In genomic region chr9:56746195-56746925, GRCm38 (mm10) we compare ENCODE assay signal across 16 mouse cellular contexts. TPM values are rescaled to one million over a fixed set of nuclear protein-coding genes. Genes with fewer than 3 reads are reported as not detected.
DNase-seq lines count a peak whose midpoint lies in the region; ATAC-seq and TF ChIP-seq lines count a peak whose summit lies in the region.
"Had no signal": no experiment of that assay in that cellular context is flagged by ENCODE, and none has a peak within 500 bp of the region (broad histone marks: within the 10 kb centered on the region; RNA-seq: fewer than 3 reads in every experiment).

No protein-coding gene starts in this region.

- peak overlapping the region; percentile 44; the same call in 1 of the 2 replicates for H3K27ac ChIP-seq in hindbrain, embryonic 13.5 days
- no peak overlapping the region for H3K27ac ChIP-seq in hindbrain, embryonic 11.5 days (ENCODE audit: low read depth, low read length)
- H3K27ac ChIP-seq in hindbrain, embryonic 14.5 days: no peak overlapping the region
- no peak overlapping the region for H3K27ac ChIP-seq in neural tube, embryonic 15.5 days (replicated peaks)
- H3K27ac ChIP-seq in kidney, adult 2 months (ENCODE audit: insufficient read depth, low read depth, low read length): no peak overlapping the region

- no peak overlapping the region for H3K4me2 ChIP-seq in hindbrain, embryonic 13.5 days
- H3K4me2 ChIP-seq in hindbrain, embryonic 11.5 days (replicated peaks; ENCODE audit: low read depth, low read length): no peak overlapping the region
- H3K4me2 ChIP-seq in hindbrain, embryonic 14.5 days (replicated peaks): no peak overlapping the region
- H3K4me2 ChIP-seq in neural tube, embryonic 15.5 days: no peak overlapping the region

- intact Hi-C loops in heart, postnatal 14 days (cut with DNase I): no loop called here

- no peak overlapping the region for H3K4me3 ChIP-seq in hindbrain, embryonic 13.5 days
- no peak overlapping the region for H3K4me3 ChIP-seq in hindbrain, embryonic 11.5 days (ENCODE audit: low read depth, low read length)
- H3K4me3 ChIP-seq in hindbrain, embryonic 14.5 days (replicated peaks; ENCODE audit: low read length): no peak overlapping the region
- no peak overlapping the region for H3K4me3 ChIP-seq in neural tube, embryonic 15.5 days (replicated peaks)
- H3K4me3 ChIP-seq in kidney, adult 2 months (ENCODE audit: insufficient read depth, low read depth, low read length): no peak overlapping the region

- no peak for TF ChIP-seq POLR2A in kidney, adult 2 months (IDR thresholded peaks at IDR 0.05; ENCODE audit: low read depth, low read length)

- no peak for DNase-seq in hindbrain, embryonic 11.5 days (ENCODE audit: low spot score)
- peak; percentile 39 for DNase-seq in right cerebral cortex, postnatal 14 days
- no peak for DNase-seq in right cerebral cortex, adult 18-20 months
- peak; percentile 63 for DNase-seq in hindbrain, embryonic 14.5 days (ENCODE audit: low spot score)
- no peak for DNase-seq in heart, postnatal 14 days
- no peak for DNase-seq in kidney, adult 2 months
- DNase-seq: adrenal gland, postnatal 10 days; cerebellum, adult 11-12 months; cerebellum, postnatal 36 days; heart, adult 11 months; kidney, adult 11 months; kidney, postnatal 14 days; lung, postnatal 36 days had no signal

- 0 out of 2 replicates have a peak, but pooled peaks cover 5% of the 10 kb centered on the region for H3K27me3 ChIP-seq in hindbrain, embryonic 13.5 days
- no peaks in the 10 kb centered on the region for H3K27me3 ChIP-seq in hindbrain, embryonic 11.5 days (ENCODE audit: control insufficient read depth, insufficient read depth, low read length)
- no peaks in the 10 kb centered on the region for H3K27me3 ChIP-seq in hindbrain, embryonic 14.5 days (ENCODE audit: control insufficient read depth, insufficient read depth, low read length)
- H3K27me3 ChIP-seq in neural tube, embryonic 15.5 days (replicated peaks): 0 out of 2 replicates have a peak, but pooled peaks cover 4% of the 10 kb centered on the region
- no peaks in the 10 kb centered on the region for H3K27me3 ChIP-seq in kidney, adult 2 months (replicated peaks; ENCODE audit: control insufficient read depth, insufficient read depth, low read length)

- H3K36me3 ChIP-seq in hindbrain, embryonic 13.5 days: no peaks in the 10 kb centered on the region
- no peaks in the 10 kb centered on the region for H3K36me3 ChIP-seq in hindbrain, embryonic 11.5 days (ENCODE audit: control insufficient read depth, insufficient read depth, low read length)
- H3K36me3 ChIP-seq in hindbrain, embryonic 14.5 days (replicated peaks; ENCODE audit: control insufficient read depth, insufficient read depth): no peaks in the 10 kb centered on the region
- H3K36me3 ChIP-seq in neural tube, embryonic 15.5 days: no peaks in the 10 kb centered on the region
- no peaks in the 10 kb centered on the region for H3K36me3 ChIP-seq in kidney, adult 2 months (ENCODE audit: control insufficient read depth, insufficient read depth, low read length)

- WGBS in hindbrain, embryonic 13.5 days: 58% methylated on average over 14 of the region's 14 CpGs
- WGBS in hindbrain, embryonic 11.5 days: 79% methylated on average over 14 of the region's 14 CpGs
- WGBS in hindbrain, embryonic 14.5 days: 51% methylated on average over 14 of the region's 14 CpGs
- 51% methylated on average over 14 of the region's 14 CpGs for WGBS in neural tube, embryonic 15.5 days
- WGBS in kidney, adult 2 months: 57% methylated on average over 14 of the region's 14 CpGs

- no peak for TF ChIP-seq CTCF in kidney, adult 2 months (conservative IDR thresholded peaks at IDR 0.05; ENCODE audit: insufficient read depth, insufficient read length, low read depth, low read length)

- peaks cover 47% of the 10 kb centered on the region for H3K4me1 ChIP-seq in hindbrain, embryonic 13.5 days (replicated peaks)
- no peaks in the 10 kb centered on the region for H3K4me1 ChIP-seq in hindbrain, embryonic 11.5 days (replicated peaks; ENCODE audit: control insufficient read depth, insufficient read depth, low read length)
- H3K4me1 ChIP-seq in hindbrain, embryonic 14.5 days (replicated peaks; ENCODE audit: control insufficient read depth, insufficient read depth, low read length): peaks cover 9% of the 10 kb centered on the region
- peaks cover 17% of the 10 kb centered on the region for H3K4me1 ChIP-seq in neural tube, embryonic 15.5 days
- no peaks in the 10 kb centered on the region for H3K4me1 ChIP-seq in kidney, adult 2 months (ENCODE audit: control insufficient read depth, insufficient read depth, low read length)

- H3K9ac ChIP-seq in hindbrain, embryonic 13.5 days: no peak overlapping the region
- no peak overlapping the region for H3K9ac ChIP-seq in hindbrain, embryonic 11.5 days (ENCODE audit: low read depth, low read length)
- H3K9ac ChIP-seq in hindbrain, embryonic 14.5 days: no peak overlapping the region
- no peak overlapping the region for H3K9ac ChIP-seq in neural tube, embryonic 15.5 days (replicated peaks)

- ATAC-seq in hindbrain, embryonic 13.5 days (ENCODE audit: low FRiP score): peak; percentile 77
- ATAC-seq in hindbrain, embryonic 11.5 days (ENCODE audit: low FRiP score): no peak
- ATAC-seq in hindbrain, embryonic 14.5 days (ENCODE audit: low FRiP score): peak; percentile 53
- peak; percentile 51 for ATAC-seq in neural tube, embryonic 15.5 days (ENCODE audit: low FRiP score)

- H3K9me3 ChIP-seq in hindbrain, embryonic 13.5 days: no peaks in the 10 kb centered on the region
- no peaks in the 10 kb centered on the region for H3K9me3 ChIP-seq in hindbrain, embryonic 11.5 days (ENCODE audit: control insufficient read depth, low read length)
- no peaks in the 10 kb centered on the region for H3K9me3 ChIP-seq in hindbrain, embryonic 14.5 days (ENCODE audit: control insufficient read depth, low read length)
- no peaks in the 10 kb centered on the region for H3K9me3 ChIP-seq in neural tube, embryonic 15.5 days (replicated peaks)

RNA-seq across cellular contexts. Expression of gene Lingo1, which starts 49.9 kb away (rescaled TPM):
- 48.9 and 50.4 TPM in 2 replicates for polyA plus RNA-seq in hindbrain, embryonic 13.5 days (2015; fragmentation: Nextera tagmentation; extraction: Ambion mirVana)
- 6.7 and 7.2 TPM in 2 replicates for polyA plus RNA-seq in hindbrain, embryonic 11.5 days (2014; fragmentation: Nextera tagmentation; extraction: Ambion mirVana)
- polyA plus RNA-seq in hindbrain, embryonic 14.5 days (2014; fragmentation: Nextera tagmentation; extraction: Ambion mirVana): 57.3 and 65.9 TPM in 2 replicates
- 67.4 and 72.2 TPM in 2 replicates for polyA plus RNA-seq in neural tube, embryonic 15.5 days (2015; fragmentation: Nextera tagmentation; extraction: Ambion mirVana)
- 1 to 10 TPM; 1.4 TPM for total RNA-seq in heart, postnatal 14 days (2021)
- polyA plus RNA-seq in kidney, adult 2 months (2012; rRNA removed): 0.72 and 1.2 TPM in 2 replicates
- total RNA-seq: hematopoietic stem cell, adult 5-6 weeks had no signal

Comparison
In these comparisons a context has a peak if more than half of its experiments do, and no peak if none do; other contexts are left out.
1. DNase-seq: peak in right cerebral cortex, postnatal 14 days (single experiment) and hindbrain, embryonic 14.5 days (single experiment); none in hindbrain, embryonic 11.5 days (single experiment), right cerebral cortex, adult 18-20 months (single experiment), heart, postnatal 14 days (0 of 2) and kidney, adult 2 months (single experiment).